Mouse (Mus musculus): ENCODE data around the gene Krt8.

- TF ChIP-seq POLR2A (IDR thresholded peaks at IDR 0.05; ENCODE audit: control insufficient read depth, extremely low read depth, insufficient read depth, low read length, poor library complexity) = no peak
- no peak for TF ChIP-seq CTCF (IDR thresholded peaks at IDR 0.05; ENCODE audit: borderline replicate concordance, control insufficient read depth, extremely low read depth, insufficient read depth, low read length, poor library complexity)
Measured at GRCm38 (mm10) chr15:102014848-102015247, 10.6 kb upstream of the Krt8 start.
